Mouse (Mus musculus): ENCODE data around the gene Dand5.

DNA sequence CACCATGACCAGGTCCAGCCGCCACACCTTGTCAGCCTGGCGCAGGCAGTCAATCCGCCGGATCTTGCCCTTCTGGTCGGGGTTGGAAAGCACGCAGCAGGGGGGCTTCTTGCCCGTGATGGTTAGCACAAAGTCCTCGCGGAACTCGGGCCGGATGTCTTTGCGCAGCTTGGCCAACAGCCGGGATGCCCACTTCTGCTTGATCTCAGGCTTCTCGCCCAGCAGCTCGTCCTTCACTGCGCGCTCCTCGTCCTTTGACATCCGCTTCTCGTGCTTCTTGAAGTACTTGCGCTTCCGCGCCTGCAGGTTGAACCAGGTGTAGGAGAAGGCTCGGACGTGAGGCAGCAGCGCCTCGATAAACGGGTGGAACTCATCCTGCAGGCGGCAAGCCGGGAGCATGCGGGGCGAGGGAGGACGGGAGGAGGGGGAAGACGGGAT lies 50.7 kb downstream of the Dand5 start:
- TF ChIP-seq GATA1 (IDR thresholded peaks at IDR 0.05; ENCODE audit: borderline replicate concordance, low read length) (no peak), FLI1 (IDR thresholded peaks at IDR 0.05; ENCODE audit: low read length) (no peak)
